Mouse (Mus musculus): ENCODE data around the gene Ncoa7. TPM values are rescaled to one million over a fixed set of nuclear protein-coding genes. Genes with fewer than 3 reads are reported as not detected.

Gene Ncoa7
- total RNA-seq (2021) = 100 to 1,000 TPM in 1 of 2 experiments, 10 to 100 TPM in 1; 94.7 to 100 TPM
- long read RNA-seq, full-length matches to known transcripts = 1 of 23 reads
- long read RNA-seq, partial matches to known transcripts = 8 of 23 reads
- long read RNA-seq, other reads (novel, unspliced or antisense) = 14 of 23 reads

- DNase-seq (ENCODE audit: low spot score in 2 of 2) = peak; percentile 68 to 80
Observed at GRCm38 (mm10) chr10:30802681-30803586, at the start of gene Ncoa7. Ncoa7 (minus strand) TSS chr10:30803326.

- DNase-seq (ENCODE audit: low spot score in 2 of 2) = no peak
Observed at GRCm38 (mm10) chr10:30845101-30845825, 42.1 kb upstream of the Ncoa7 start.

- DNase-seq (ENCODE audit: low spot score in 2 of 2) = no peak
Observed at GRCm38 (mm10) chr10:30844191-30845010, 41.3 kb upstream of the Ncoa7 start.

GRCm38 (mm10) chr10:30843438-30844190 is 40.5 kb upstream of the Ncoa7 start:
- DNase-seq (ENCODE audit: low spot score in 2 of 2) = peak in 1 of 2 experiments; percentile 32

DNA sequence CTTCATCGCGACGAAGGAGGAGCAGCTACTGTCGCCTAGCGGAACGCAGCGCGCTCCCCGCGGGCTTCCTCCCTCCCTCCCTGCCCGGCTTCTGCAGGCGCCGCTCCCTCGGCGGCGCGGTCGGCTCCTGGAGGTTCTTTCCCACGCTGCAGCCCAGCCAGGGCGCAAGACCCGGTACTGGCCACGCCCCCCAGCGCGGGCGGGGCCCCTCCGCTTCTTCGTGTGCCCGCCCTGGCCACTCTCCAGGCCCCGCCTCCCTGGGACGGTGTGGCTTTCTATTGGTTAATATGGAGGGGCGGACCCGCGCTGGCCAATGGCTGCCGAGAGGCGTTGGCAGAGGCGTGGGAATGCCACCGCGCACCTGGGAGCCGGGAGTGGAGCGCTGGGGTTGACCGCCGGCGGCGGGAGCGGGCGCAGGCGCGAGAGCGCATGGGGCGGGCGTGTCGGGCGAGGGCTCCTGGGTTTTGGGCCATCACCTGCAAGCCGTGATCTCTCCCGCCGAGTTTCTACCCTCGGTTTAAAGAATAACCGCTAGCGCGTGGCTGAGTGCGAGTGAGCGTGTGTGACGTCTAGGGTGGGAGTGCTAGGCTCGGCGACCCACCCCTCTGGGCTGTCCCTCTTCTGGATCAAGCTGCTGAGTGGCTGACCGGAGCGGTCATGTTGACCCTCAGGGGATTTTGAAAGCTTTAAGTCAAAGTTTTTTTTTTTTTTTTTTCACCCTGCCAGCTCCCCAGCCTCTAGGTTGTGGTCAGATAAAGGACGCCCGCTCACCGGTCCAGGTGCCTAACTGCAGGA is 39.7 kb upstream of the Ncoa7 start, which contains the start of gene Hey2:
TSS of gene Hey2 (minus strand) at position 159 of the 795 bp plus-strand sequence.
- DNase-seq (ENCODE audit: low spot score in 2 of 2) = peak; percentile 96 to 99

- DNase-seq (ENCODE audit: low spot score in 2 of 2) = peak in 1 of 2 experiments; percentile 11
Observed at GRCm38 (mm10) chr10:30842228-30842627, 39.1 kb upstream of the Ncoa7 start.

GRCm38 (mm10) chr10:30840824-30841223 is 37.7 kb upstream of the Ncoa7 start:
- DNase-seq (ENCODE audit: low spot score in 2 of 2) = no peak

- no peak for DNase-seq (ENCODE audit: low spot score in 2 of 2)
Observed at GRCm38 (mm10) chr10:30838188-30838587, 35.1 kb upstream of the Ncoa7 start.

- DNase-seq (ENCODE audit: low spot score in 2 of 2) = peak in 1 of 2 experiments; percentile 80
Observed at GRCm38 (mm10) chr10:30825049-30825448, 21.9 kb upstream of the Ncoa7 start.

DNA sequence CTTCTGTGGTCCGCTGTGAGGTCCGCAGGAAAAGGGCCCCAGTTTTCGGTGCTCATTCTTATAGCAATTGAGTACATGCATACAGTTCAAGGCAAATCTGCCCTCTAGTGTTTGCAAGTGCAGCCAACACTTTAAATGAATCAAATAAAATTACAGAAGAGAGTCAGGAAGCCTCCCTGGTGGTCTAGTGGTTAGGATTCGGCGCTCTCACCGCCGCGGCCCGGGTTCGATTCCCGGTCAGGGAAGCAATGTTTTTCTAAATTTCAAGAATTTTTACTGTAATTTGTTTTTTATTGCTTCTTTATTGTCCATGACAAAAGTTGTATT is 7.8 kb upstream of the Ncoa7 start:
- DNase-seq (ENCODE audit: low spot score in 2 of 2) = peak; percentile 70 to 96

GRCm38 (mm10) chr10:30810247-30810966 is 7.3 kb upstream of the Ncoa7 start:
- DNase-seq (ENCODE audit: low spot score in 2 of 2) = no peak

- DNase-seq (ENCODE audit: low spot score in 2 of 2) = peak in 1 of 2 experiments; percentile 4
Observed at GRCm38 (mm10) chr10:30803587-30804253, 594 bp upstream of the Ncoa7 start.

DNA sequence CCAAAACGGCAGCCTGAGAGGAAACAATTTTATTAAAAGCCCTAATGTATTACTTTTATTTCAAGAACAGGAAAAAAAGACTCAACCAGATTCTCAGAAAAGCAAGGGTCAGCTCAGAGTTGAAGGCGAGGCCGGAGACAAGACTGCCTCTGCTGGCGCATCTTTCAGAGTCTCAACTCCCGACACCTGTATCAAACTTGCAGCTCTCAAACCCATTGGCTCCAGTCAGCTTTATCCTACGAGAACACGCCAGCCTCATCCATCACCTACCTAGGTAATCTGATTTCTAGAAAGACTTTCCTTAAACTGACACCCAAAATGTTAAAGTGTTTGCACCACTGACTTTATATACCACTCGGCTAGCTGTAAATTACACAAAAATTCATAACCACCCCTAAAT is 1.1 kb downstream of the Ncoa7 start:
- DNase-seq (ENCODE audit: low spot score in 2 of 2) = peak; percentile 12 to 27

GRCm38 (mm10) chr10:30799713-30800450 is 3.2 kb downstream of the Ncoa7 start:
- DNase-seq (ENCODE audit: low spot score in 2 of 2) = no peak

DNA sequence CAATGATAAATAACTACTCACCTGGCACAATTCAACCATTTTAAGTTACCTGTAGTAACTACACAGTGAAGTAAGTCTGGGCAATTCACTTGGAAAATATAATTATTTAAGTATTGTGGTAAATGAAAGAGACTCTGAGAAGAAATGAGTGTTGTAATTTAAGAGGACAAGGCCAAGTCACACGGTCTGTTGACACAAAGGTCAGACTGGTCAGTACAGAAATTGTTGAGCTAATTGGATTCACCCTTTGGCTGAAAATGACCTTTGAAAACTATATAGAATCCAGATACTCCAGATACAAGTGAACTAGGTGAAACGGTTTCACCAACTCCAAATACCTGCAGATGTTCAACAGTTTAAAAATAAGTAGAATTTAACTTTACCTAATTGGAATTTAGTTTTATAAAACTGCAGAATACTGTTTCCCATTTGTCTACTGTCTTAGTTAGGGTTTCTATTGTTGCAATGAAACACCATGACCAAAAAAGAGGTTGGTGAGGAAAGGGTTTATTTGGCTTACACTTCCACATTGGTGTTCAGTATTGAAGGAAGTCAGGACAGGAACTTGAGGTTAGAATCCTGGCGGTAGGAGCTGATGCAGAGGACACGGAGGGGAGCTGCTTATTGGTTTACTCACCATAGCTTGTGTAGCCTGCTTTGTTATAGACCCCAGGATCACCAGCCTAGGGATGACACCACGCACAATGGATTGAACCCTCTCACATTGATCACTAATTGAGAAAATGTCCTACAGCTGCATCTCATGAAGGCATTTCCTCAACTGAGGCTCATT is 6.5 kb downstream of the Ncoa7 start:
- no peak for DNase-seq (ENCODE audit: low spot score in 2 of 2)

GRCm38 (mm10) chr10:30791016-30791415 is 12.1 kb downstream of the Ncoa7 start:
- DNase-seq (ENCODE audit: low spot score in 2 of 2) = no peak

DNA sequence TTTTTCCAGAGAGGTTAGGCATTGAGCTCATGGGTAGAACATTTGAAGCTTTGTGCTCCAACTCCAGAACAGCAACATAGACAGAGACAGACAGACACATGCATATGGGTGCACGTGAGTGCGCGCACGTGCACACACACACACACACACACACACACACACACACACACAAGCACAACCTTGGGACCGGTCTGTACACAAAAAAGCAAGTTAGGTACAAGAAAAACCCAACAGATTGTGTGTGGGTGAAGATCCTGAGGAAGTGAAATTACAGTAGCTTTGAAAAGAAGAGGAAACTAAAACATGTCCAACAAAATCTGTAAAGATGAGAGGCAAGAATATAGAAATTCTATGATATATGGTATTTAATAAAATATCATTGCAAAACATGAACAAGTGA is 13.6 kb downstream of the Ncoa7 start:
- no peak for DNase-seq (ENCODE audit: low spot score in 2 of 2)
